Mouse (Mus musculus): ENCODE data around the gene Cabin1.

- TF ChIP-seq ZC3H11A (IDR thresholded peaks at IDR 0.05; ENCODE audit: borderline replicate concordance, low read depth, low read length) (no peak), MAFK (IDR thresholded peaks at IDR 0.05; ENCODE audit: insufficient read depth, low read depth, low read length) (peak; percentile 78), HCFC1 (IDR thresholded peaks at IDR 0.05; ENCODE audit: borderline replicate concordance, insufficient read depth, low read length) (no peak)
These were observed 106.4 kb downstream of the Cabin1 start for GRCm38 (mm10) chr10:75657772-75658171.
